Mouse (Mus musculus): Measurements from ENCODE around the gene Gm39115. TPM values are rescaled to one million over a fixed set of nuclear protein-coding genes. Genes with fewer than 3 reads are reported as not detected.

Gene Gm39115
- polyA plus RNA-seq, 1 experiment from 2014 or later, result not detected

DNA sequence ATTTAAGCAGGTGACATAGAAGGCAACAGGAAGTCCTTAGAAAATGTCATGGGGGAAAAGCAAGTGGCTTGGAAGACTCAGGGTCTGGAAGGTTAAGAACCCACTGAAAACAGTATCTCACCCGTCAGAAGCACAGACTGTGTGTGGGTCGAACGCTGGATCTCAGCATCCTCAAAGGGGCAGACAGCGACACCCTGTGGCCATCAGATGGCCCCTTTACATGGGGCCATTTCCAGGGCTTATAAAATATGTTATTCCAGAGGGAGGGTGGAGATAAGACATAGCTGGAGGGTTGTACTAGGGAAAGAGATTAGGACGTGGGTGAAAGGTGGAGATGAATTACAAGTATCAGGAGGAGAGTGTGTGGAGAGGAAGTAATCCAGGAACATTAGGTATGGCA lies 16.2 kb downstream of the Gm39115 start:
- Histone ChIP-seq H3K4me1 (ENCODE audit: control insufficient read depth, insufficient read depth, low read length) (no peaks in the 10 kb centered on the region), H3K4me2 (ENCODE audit: low read depth, low read length) (no peak overlapping the region), H3K4me3 (ENCODE audit: low read length) (no peak overlapping the region), H3K9ac (ENCODE audit: low read depth, low read length) (no peak overlapping the region), H3K27me3 (replicated peaks; ENCODE audit: control insufficient read depth, insufficient read depth, low read length) (no peaks in the 10 kb centered on the region), H3K27ac (ENCODE audit: low read length) (no peak overlapping the region), H3K36me3 (ENCODE audit: control insufficient read depth, insufficient read depth, low read length) (no peaks in the 10 kb centered on the region), H3K9me3 (ENCODE audit: control insufficient read depth, low read length) (no peaks in the 10 kb centered on the region)
- ATAC-seq, result no peak
- WGBS, result 18% methylated on average over 5 of the region's 5 CpGs

DNA sequence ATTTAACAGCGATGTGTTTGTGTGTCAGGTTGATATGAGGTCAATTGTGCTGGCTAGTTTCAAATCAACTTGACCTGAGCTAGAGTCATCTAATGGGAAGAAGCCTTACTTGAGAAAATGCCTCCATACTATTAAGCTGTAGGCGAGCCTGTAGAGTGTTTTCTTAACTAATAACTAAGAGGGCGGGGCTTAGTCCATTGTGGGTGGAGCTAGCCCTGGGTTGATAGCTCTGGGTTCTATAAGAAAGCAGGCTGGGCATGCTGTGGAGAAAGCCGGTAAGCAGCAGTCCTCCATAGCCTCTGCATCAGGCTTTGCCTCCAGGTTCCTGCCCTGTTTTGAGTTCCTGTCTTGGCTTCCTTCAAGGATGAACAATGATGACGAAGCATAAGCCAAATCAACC lies 31.1 kb downstream of the Gm39115 start:
- Histone ChIP-seq H3K4me3 (ENCODE audit: low read length) (no peak overlapping the region), H3K36me3 (ENCODE audit: control insufficient read depth, insufficient read depth, low read length) (no peaks in the 10 kb centered on the region), H3K4me1 (ENCODE audit: control insufficient read depth, insufficient read depth, low read length) (no peaks in the 10 kb centered on the region), H3K9me3 (ENCODE audit: control insufficient read depth, low read length) (no peaks in the 10 kb centered on the region), H3K27me3 (replicated peaks; ENCODE audit: control insufficient read depth, insufficient read depth, low read length) (no peaks in the 10 kb centered on the region; the same call in 1 of the 2 replicates), H3K27ac (ENCODE audit: low read length) (no peak overlapping the region), H3K4me2 (ENCODE audit: low read depth, low read length) (no peak overlapping the region), H3K9ac (ENCODE audit: low read depth, low read length) (no peak overlapping the region)
- 46% methylated on average over 5 of the region's 5 CpGs for WGBS
- no peak for ATAC-seq

DNA sequence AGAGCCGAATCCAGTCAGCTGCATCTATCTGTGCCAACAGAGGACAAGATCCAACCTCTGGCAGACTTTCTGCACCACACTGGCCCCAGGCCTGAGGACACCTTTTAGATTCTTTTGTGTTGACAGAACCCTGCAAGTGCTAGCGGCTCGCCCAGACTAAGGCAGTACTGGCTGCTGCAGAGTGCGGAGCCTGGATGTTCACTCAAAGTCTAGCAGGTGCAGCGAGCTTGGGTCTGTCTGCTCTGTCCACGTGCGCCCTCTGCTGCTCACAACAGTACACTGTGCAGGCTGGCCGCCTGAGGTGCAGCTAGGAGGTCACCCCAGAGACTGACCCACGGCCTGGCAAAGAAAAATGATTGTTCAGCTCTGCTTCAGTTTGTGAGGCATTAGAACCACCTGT lies 38.1 kb downstream of the Gm39115 start:
- no peak overlapping the region for H3K9ac ChIP-seq (ENCODE audit: low read depth, low read length)
- peak; percentile 55 for ATAC-seq
- no peak overlapping the region for H3K4me2 ChIP-seq (ENCODE audit: low read depth, low read length)
- H3K36me3 ChIP-seq (ENCODE audit: control insufficient read depth, insufficient read depth, low read length), result no peaks in the 10 kb centered on the region
- H3K27me3 ChIP-seq (replicated peaks; ENCODE audit: control insufficient read depth, insufficient read depth, low read length), result peaks cover 27% of the 10 kb centered on the region
- peaks cover 10% of the 10 kb centered on the region for H3K4me1 ChIP-seq (ENCODE audit: control insufficient read depth, insufficient read depth, low read length)
- no peaks in the 10 kb centered on the region for H3K9me3 ChIP-seq (ENCODE audit: control insufficient read depth, low read length)
- H3K27ac ChIP-seq (ENCODE audit: low read length), result no peak overlapping the region
- 12% methylated on average over 9 of the region's 9 CpGs for WGBS
- no peak overlapping the region for H3K4me3 ChIP-seq (ENCODE audit: low read length)

DNA sequence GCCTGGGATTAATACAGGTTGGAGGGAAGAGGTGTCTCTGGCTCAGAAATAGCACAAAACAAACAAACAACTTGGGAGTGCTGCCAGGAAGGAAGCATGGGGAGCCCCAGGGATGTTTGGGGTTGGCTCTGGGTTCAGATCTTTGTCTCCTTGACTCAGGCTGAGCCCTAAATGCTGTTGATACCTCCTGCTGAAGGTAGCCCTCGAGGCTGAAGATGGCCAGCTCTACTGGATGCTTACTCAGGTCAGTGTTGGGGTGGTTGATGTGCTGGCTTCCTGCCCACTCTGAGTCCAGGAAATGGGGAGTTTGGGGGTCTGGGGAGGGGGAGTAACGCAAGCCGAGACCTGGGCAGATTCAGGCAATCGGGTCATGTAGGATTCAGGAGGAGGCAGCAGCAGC lies 39.1 kb downstream of the Gm39115 start:
- H3K27ac ChIP-seq (ENCODE audit: low read length), result no peak overlapping the region
- H3K9ac ChIP-seq (ENCODE audit: low read depth, low read length), result no peak overlapping the region
- H3K4me1 ChIP-seq (ENCODE audit: control insufficient read depth, insufficient read depth, low read length), result peaks cover 10% of the 10 kb centered on the region
- H3K27me3 ChIP-seq (replicated peaks; ENCODE audit: control insufficient read depth, insufficient read depth, low read length), result peaks cover 27% of the 10 kb centered on the region
- WGBS, result 72% methylated on average over 4 of the region's 4 CpGs
- no peak for ATAC-seq
- H3K4me2 ChIP-seq (ENCODE audit: low read depth, low read length), result no peak overlapping the region
- H3K9me3 ChIP-seq (ENCODE audit: control insufficient read depth, low read length), result no peaks in the 10 kb centered on the region
- no peak overlapping the region for H3K4me3 ChIP-seq (ENCODE audit: low read length)
- no peaks in the 10 kb centered on the region for H3K36me3 ChIP-seq (ENCODE audit: control insufficient read depth, insufficient read depth, low read length)

DNA sequence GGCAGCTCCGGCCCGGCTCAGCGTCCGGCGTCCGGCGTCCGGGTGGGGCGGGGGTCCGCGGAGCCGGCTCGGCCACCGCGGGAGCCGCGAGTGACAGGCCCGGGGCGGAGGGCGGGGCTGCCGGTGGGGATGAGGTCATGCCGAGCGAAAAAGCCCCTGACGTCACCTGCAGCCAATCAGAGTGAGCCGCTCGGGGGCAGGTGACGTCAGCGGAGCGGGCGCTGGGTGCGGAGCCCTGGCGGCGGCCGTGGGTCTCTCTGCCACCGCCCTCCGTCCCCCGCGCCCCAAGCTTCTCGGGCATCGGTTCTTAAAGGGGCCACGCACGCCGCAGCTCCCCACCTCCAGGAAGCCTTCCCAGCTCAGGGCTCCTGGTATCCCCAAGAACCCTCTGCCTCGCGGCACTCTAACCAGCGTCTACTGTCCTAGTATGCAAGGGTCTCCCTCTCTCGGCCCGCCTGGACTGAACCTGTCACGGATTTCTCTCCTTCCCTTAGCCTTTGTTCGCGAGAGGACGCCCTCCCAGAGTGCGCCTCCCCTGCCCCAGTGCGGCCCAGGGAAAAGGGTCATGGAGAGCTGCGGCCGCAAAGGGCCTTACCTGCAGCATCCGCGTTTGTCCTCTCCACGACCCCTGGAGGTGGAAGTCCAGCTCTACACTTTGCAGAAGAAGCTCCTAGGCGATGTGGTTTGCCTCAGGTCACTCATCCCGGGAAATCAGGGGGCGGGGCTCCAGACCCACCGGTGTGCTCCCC lies 40.5 kb downstream of the Gm39115 start, which contains the start of gene Dusp8:
Gene Dusp8 (minus strand): TSS at position 661 of the 749 bp plus-strand sequence.
- Histone ChIP-seq H3K9me3 (ENCODE audit: control insufficient read depth, low read length) (no peaks in the 10 kb centered on the region), H3K4me2 (ENCODE audit: low read depth, low read length) (peak within 1 kb of the TSS; percentile 97), H3K27ac (ENCODE audit: low read length) (0 out of 2 replicates have a peak within 1 kb of the TSS, but pooled peaks have one; percentile 41), H3K36me3 (ENCODE audit: control insufficient read depth, insufficient read depth, low read length) (no peaks in the 10 kb centered on the region), H3K9ac (ENCODE audit: low read depth, low read length) (peak within 1 kb of the TSS; percentile 83), H3K27me3 (replicated peaks; ENCODE audit: control insufficient read depth, insufficient read depth, low read length) (peaks cover 27% of the 10 kb centered on the region), H3K4me1 (ENCODE audit: control insufficient read depth, insufficient read depth, low read length) (peaks cover 10% of the 10 kb centered on the region), H3K4me3 (ENCODE audit: low read length) (peak within 1 kb of the TSS; percentile 80)
- WGBS, result under 1% methylated on average over 61 of the region's 63 CpGs
- ATAC-seq, result peak; percentile 92

DNA sequence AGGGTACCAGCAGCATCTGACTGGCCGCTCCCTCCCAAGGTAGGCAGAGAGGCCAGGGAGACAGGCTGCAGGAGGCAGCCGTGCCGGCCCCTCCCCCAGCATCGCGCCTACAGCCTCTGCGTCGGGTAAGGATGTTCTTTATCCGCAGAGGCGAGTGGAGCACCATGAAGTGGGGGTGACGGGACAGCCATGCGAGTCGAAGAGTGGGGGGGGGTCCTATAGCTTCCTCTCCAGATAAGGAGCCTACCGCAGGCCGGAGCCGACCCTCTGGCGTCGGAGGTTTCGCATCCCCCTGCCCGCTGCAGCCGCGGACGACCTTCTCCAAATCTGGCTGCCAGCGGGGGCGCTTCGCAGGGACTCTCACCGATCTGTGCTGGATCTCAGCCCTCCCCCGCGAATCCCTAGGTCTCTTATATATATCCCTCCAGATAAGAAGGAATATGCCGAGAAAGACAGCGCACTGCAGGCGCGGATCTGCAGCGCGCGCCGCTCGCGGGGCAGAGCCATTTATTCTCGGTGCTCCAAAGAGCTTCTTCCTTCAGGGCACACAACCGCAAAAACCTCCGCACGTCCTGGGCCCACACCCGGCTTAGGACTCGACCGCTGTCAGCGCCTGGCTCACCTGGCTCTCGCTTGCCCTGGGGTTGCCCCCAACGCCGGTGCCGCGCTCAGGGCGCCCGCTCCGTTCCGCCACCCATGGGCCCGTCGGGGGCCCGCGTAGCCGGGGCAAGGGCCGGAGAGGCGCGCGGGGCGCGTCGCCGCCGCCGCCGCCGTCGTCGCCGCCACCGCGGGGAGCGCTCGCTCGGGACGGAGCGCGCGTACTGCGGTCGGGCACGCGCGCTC lies 41.3 kb downstream of the Gm39115 start:
- H3K9me3 ChIP-seq (ENCODE audit: control insufficient read depth, low read length), result no peaks in the 10 kb centered on the region
- peaks cover 10% of the 10 kb centered on the region for H3K4me1 ChIP-seq (ENCODE audit: control insufficient read depth, insufficient read depth, low read length)
- peak overlapping the region; percentile 83 for H3K9ac ChIP-seq (ENCODE audit: low read depth, low read length)
- peak overlapping the region; percentile 80 for H3K4me3 ChIP-seq (ENCODE audit: low read length)
- H3K27ac ChIP-seq (ENCODE audit: low read length), result 0 out of 2 replicates have a peak overlapping the region, but pooled peaks have one; percentile 41
- no peaks in the 10 kb centered on the region for H3K36me3 ChIP-seq (ENCODE audit: control insufficient read depth, insufficient read depth, low read length)
- WGBS, result under 1% methylated on average over 68 of the region's 89 CpGs
- ATAC-seq, result peak; percentile 70
- H3K27me3 ChIP-seq (replicated peaks; ENCODE audit: control insufficient read depth, insufficient read depth, low read length), result peaks cover 27% of the 10 kb centered on the region
- peak overlapping the region; percentile 97 for H3K4me2 ChIP-seq (ENCODE audit: low read depth, low read length)

DNA sequence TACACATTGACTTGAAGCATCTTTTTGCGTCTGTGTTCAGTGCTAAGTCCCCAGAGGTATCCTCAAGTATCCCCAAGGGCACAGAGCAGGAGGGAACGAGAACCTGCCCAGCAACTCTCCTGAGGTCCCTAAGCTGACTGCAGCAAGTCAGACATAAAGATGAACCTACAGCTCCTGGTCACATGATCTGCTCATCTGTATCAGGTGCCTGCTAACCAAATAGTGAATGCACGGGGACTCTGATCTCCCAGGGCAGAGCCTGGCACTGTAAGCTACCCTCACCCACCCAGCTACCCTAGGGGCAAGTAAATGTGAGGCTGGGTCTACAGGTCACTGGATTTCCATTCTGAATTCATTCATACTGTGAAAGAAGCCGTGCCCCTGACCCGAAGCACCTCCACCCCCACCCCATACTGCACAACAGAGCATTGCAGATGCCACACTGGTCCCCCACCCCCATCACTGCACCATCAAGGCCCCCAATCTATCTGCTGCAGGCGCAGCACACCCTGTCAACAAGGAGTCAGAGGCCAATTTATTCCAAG lies 42.1 kb downstream of the Gm39115 start:
- WGBS, result 39% methylated on average over 6 of the region's 6 CpGs

DNA sequence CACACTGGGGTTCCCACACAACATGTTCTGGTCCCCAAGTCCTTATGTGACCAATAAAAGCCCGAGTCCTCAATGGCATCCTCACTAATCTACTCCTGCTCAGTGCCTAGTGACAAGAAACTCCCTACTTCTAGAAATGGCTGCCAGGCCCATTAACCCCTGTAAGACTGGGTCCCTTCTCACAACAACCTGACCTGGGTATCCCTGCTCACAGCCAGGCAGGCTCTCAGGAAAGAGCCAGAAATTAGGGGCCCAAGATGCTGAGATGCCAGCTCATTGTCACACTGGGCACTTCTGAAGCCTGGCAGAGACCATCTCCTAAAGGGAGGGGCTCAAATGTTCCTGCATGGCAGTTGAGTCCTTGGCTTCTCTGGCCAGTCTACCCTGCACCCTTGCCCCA lies 42.8 kb downstream of the Gm39115 start:
- no peak for ATAC-seq
- H3K9me3 ChIP-seq (ENCODE audit: control insufficient read depth, low read length), result no peaks in the 10 kb centered on the region
- no peaks in the 10 kb centered on the region for H3K36me3 ChIP-seq (ENCODE audit: control insufficient read depth, insufficient read depth, low read length)
- peaks cover 18% of the 10 kb centered on the region for H3K4me1 ChIP-seq (ENCODE audit: control insufficient read depth, insufficient read depth, low read length)
- H3K27me3 ChIP-seq (replicated peaks; ENCODE audit: control insufficient read depth, insufficient read depth, low read length), result peaks cover 27% of the 10 kb centered on the region
- H3K4me2 ChIP-seq (ENCODE audit: low read depth, low read length), result peak overlapping the region; percentile 97; the same call in 1 of the 2 replicates
- WGBS, result 68% methylated on average over 1 of the region's 1 CpGs
- no peak overlapping the region for H3K4me3 ChIP-seq (ENCODE audit: low read length)
- no peak overlapping the region for H3K9ac ChIP-seq (ENCODE audit: low read depth, low read length)
- H3K27ac ChIP-seq (ENCODE audit: low read length), result no peak overlapping the region

More for the DNA sequence above, 42.1 kb downstream of the Gm39115 start:
- no peak for ATAC-seq
- Histone ChIP-seq H3K9me3 (ENCODE audit: control insufficient read depth, low read length) (no peaks in the 10 kb centered on the region), H3K4me3 (ENCODE audit: low read length) (peak overlapping the region; percentile 80), H3K36me3 (ENCODE audit: control insufficient read depth, insufficient read depth, low read length) (no peaks in the 10 kb centered on the region), H3K9ac (ENCODE audit: low read depth, low read length) (peak overlapping the region; percentile 83), H3K4me1 (ENCODE audit: control insufficient read depth, insufficient read depth, low read length) (peaks cover 15% of the 10 kb centered on the region), H3K27me3 (replicated peaks; ENCODE audit: control insufficient read depth, insufficient read depth, low read length) (peaks cover 27% of the 10 kb centered on the region), H3K4me2 (ENCODE audit: low read depth, low read length) (peak overlapping the region; percentile 97), H3K27ac (ENCODE audit: low read length) (no peak overlapping the region)

DNA sequence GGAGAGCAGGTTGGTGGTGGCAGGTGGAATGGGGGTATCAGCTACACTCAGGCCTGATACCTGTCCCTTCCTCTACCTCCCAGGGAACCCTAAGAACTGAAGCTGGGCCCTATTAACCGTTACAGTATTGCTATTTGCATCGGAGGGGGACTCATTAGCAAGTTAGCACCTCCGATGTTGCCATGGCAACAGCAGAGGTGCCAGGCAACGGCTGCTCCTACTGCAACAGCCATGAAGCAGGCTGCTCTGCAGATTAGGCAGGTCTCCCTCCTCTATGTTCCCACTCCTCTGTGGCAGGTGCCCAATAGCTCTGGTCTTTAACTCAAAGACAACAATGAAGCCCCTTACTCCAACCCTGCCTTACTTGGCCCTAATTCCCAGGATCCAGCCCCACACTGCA lies 44.0 kb downstream of the Gm39115 start:
- WGBS, result 16% methylated on average over 4 of the region's 4 CpGs

More for the DNA sequence above, 44.0 kb downstream of the Gm39115 start:
- Histone ChIP-seq H3K4me2 (ENCODE audit: low read depth, low read length) (no peak overlapping the region), H3K27me3 (replicated peaks; ENCODE audit: control insufficient read depth, insufficient read depth, low read length) (peaks cover 21% of the 10 kb centered on the region), H3K4me1 (ENCODE audit: control insufficient read depth, insufficient read depth, low read length) (peaks cover 18% of the 10 kb centered on the region), H3K9ac (ENCODE audit: low read depth, low read length) (no peak overlapping the region), H3K4me3 (ENCODE audit: low read length) (no peak overlapping the region), H3K27ac (ENCODE audit: low read length) (no peak overlapping the region), H3K36me3 (ENCODE audit: control insufficient read depth, insufficient read depth, low read length) (no peaks in the 10 kb centered on the region), H3K9me3 (ENCODE audit: control insufficient read depth, low read length) (no peaks in the 10 kb centered on the region)
- no peak for ATAC-seq

All from intestine, embryonic 16.5 days (tissue).